In genomic region chr6:143464907-143465537, GRCm38 (mm10) we compare ENCODE assay signal across 13 mouse cellular contexts.
DNase-seq lines count a peak whose midpoint lies in the region; ATAC-seq and TF ChIP-seq lines count a peak whose summit lies in the region.
"Had no signal": no experiment of that assay in that cellular context is flagged by ENCODE, and none has a peak within 500 bp of the region (broad histone marks: within the 10 kb centered on the region; RNA-seq: fewer than 3 reads in every experiment).

No protein-coding gene starts in this region.

- TF ChIP-seq POLR2A in testis, adult 2 months (IDR thresholded peaks at IDR 0.05; ENCODE audit: control insufficient read depth, low read depth, low read length), result no peak
- no peak for TF ChIP-seq POLR2A in small intestine, adult 2 months (IDR thresholded peaks at IDR 0.05; ENCODE audit: low read depth, low read length)

- H3K4me3 ChIP-seq in heart, embryonic 12.5 days, result no peak overlapping the region
- no peak overlapping the region for H3K4me3 ChIP-seq in testis, adult 2 months (ENCODE audit: control insufficient read depth, low read depth, low read length)
- H3K4me3 ChIP-seq in small intestine, adult 2 months (ENCODE audit: low read depth, low read length), result no peak overlapping the region
- H3K4me3 ChIP-seq: embryonic facial prominence, embryonic 13.5 days; liver, embryonic 13.5 days had no signal

- intact Hi-C loops in gastrocnemius, postnatal 36 days (cut with DNase I), result no loop called here

- H3K4me2 ChIP-seq in heart, embryonic 12.5 days, result no peak overlapping the region
- H3K4me2 ChIP-seq: embryonic facial prominence, embryonic 13.5 days; liver, embryonic 13.5 days had no signal

- H3K27me3 ChIP-seq in heart, embryonic 12.5 days (replicated peaks), result peaks cover 8% of the 10 kb centered on the region; the same call in 1 of the 2 replicates
- H3K27me3 ChIP-seq in testis, adult 2 months (ENCODE audit: control insufficient read depth, insufficient read depth, low read length), result no peaks in the 10 kb centered on the region
- H3K27me3 ChIP-seq in small intestine, adult 2 months (ENCODE audit: control insufficient read depth, insufficient read depth, low read length), result no peaks in the 10 kb centered on the region
- H3K27me3 ChIP-seq: liver, embryonic 13.5 days had no signal

- no peaks in the 10 kb centered on the region for H3K36me3 ChIP-seq in heart, embryonic 12.5 days
- no peaks in the 10 kb centered on the region for H3K36me3 ChIP-seq in testis, adult 2 months (ENCODE audit: control insufficient read depth, insufficient read depth, low read length)
- no peaks in the 10 kb centered on the region for H3K36me3 ChIP-seq in small intestine, adult 2 months (ENCODE audit: control insufficient read depth, insufficient read depth, low read length)
- H3K36me3 ChIP-seq: embryonic facial prominence, embryonic 13.5 days; liver, embryonic 13.5 days had no signal

- ATAC-seq in heart, embryonic 12.5 days (ENCODE audit: insufficient number of reproducible peaks, low FRiP score), result no peak
- ATAC-seq in granulocyte monocyte progenitor cell, adult 5-6 weeks (replicated peaks; ENCODE audit: poor library complexity, severe bottlenecking), result peak; percentile 61

- H3K9me3 ChIP-seq in heart, embryonic 12.5 days (replicated peaks), result no peaks in the 10 kb centered on the region
- H3K9me3 ChIP-seq: embryonic facial prominence, embryonic 13.5 days had no signal

- H3K9ac ChIP-seq in heart, embryonic 12.5 days, result no peak overlapping the region
- H3K9ac ChIP-seq: embryonic facial prominence, embryonic 13.5 days; liver, embryonic 13.5 days had no signal

- H3K4me1 ChIP-seq in heart, embryonic 12.5 days (replicated peaks), result no peaks in the 10 kb centered on the region
- H3K4me1 ChIP-seq in testis, adult 2 months (ENCODE audit: control insufficient read depth, insufficient read depth, low read length), result no peaks in the 10 kb centered on the region
- no peaks in the 10 kb centered on the region for H3K4me1 ChIP-seq in small intestine, adult 2 months (ENCODE audit: control insufficient read depth, insufficient read depth, insufficient read length, low read length)
- H3K4me1 ChIP-seq: embryonic facial prominence, embryonic 13.5 days; liver, embryonic 13.5 days had no signal

- peak; percentile 48; the same call in 1 of the 2 replicates for TF ChIP-seq CTCF in testis, adult 2 months (IDR thresholded peaks at IDR 0.05; ENCODE audit: control insufficient read depth, insufficient read depth, insufficient replicate concordance, low read depth, low read length)
- peak; percentile 31; the same call in 1 of the 2 replicates for TF ChIP-seq CTCF in small intestine, adult 2 months (IDR thresholded peaks at IDR 0.05; ENCODE audit: extremely low read depth, insufficient read length, insufficient replicate concordance, low read depth, low read length)

- no peak overlapping the region for H3K27ac ChIP-seq in heart, embryonic 12.5 days (ENCODE audit: poor library complexity, severe bottlenecking)
- H3K27ac ChIP-seq in testis, adult 2 months (ENCODE audit: control insufficient read depth, insufficient read depth, low read depth, low read length), result no peak overlapping the region
- no peak overlapping the region for H3K27ac ChIP-seq in small intestine, adult 2 months (ENCODE audit: insufficient read depth, low read depth, low read length)
- H3K27ac ChIP-seq: embryonic facial prominence, embryonic 13.5 days; liver, embryonic 13.5 days had no signal

- peak; percentile 75 for DNase-seq in heart, adult 11 months
- no peak for DNase-seq in testis, postnatal 10 days (ENCODE audit: low spot score)
- no peak for DNase-seq in layer of hippocampus, adult 9-11 months
- DNase-seq in gastrocnemius, postnatal 36 days, result no peak
- DNase-seq: heart, postnatal 4 days; liver, embryonic 13.5 days; right cerebral cortex, adult 18-20 months; thymus, adult 18-20 months had no signal

- WGBS in heart, embryonic 12.5 days, result 66% methylated on average over 12 of the region's 12 CpGs
- WGBS in small intestine, adult 2 months, result 64% methylated on average over 12 of the region's 12 CpGs
